Mouse (Mus musculus): ENCODE measurements around the gene Tmem53. TPM values are rescaled to one million over a fixed set of nuclear protein-coding genes. Genes with fewer than 3 reads are reported as not detected.

Gene Tmem53
- total RNA-seq, 1 experiment = 3.4 TPM

GRCm38 (mm10) chr4:117314849-117315500 lies 63.2 kb downstream of the Tmem53 start:
- in situ Hi-C loops (cut with MboI; ENCODE audit: low sequenced_read_pairs in 2 of 2, unreplicated experiment in 2 of 2) = loop anchor here in 1 of 2 experiments (25.0 kb wide), 1 partner anchor 197 kb away; no protein-coding TSS in a partner anchor
- TF ChIP-seq ZNF384 (IDR thresholded peaks at IDR 0.05; ENCODE audit: low read depth, low read length) = no peak
- no peak for TF ChIP-seq HCFC1 (IDR thresholded peaks at IDR 0.05; ENCODE audit: borderline replicate concordance, insufficient read depth, low read length)
- no peak for TF ChIP-seq CHD2 (IDR thresholded peaks at IDR 0.05; ENCODE audit: low read depth, low read length)
- no peak for TF ChIP-seq MAFK (IDR thresholded peaks at IDR 0.05; ENCODE audit: insufficient read depth, low read depth, low read length)
- TF ChIP-seq ZC3H11A (IDR thresholded peaks at IDR 0.05; ENCODE audit: borderline replicate concordance, low read depth, low read length) = no peak
- DNase-seq (ENCODE audit: low read depth, low spot score) = no peak
- H3K4me1 ChIP-seq (ENCODE audit: control insufficient read depth in 2 of 2, insufficient read depth in 2 of 2, low read length in 2 of 2, poor library complexity in 1 of 2) = peaks cover 3 to 17% of the 10 kb centered on the region in 2 experiments; a peak in 3 of 4 replicates
- H3K4me3 ChIP-seq (ENCODE audit: insufficient read depth in 1 of 2, low read depth in 1 of 2, low read length in 2 of 2, poor library complexity in 1 of 2, severe bottlenecking in 1 of 2) = no peak overlapping the region
- H3K27ac ChIP-seq (ENCODE audit: insufficient read depth, low read depth, low read length, poor library complexity, severe bottlenecking) = no peak overlapping the region
- no peaks in the 10 kb centered on the region for H3K9me3 ChIP-seq (ENCODE audit: control insufficient read depth, insufficient read depth, low read depth, low read length)
- H3K36me3 ChIP-seq (ENCODE audit: control insufficient read depth, insufficient read depth, low read length, poor library complexity, severe bottlenecking) = no peaks in the 10 kb centered on the region
- no peak overlapping the region for H3K9ac ChIP-seq (ENCODE audit: insufficient read depth, low read depth, low read length, poor library complexity, severe bottlenecking)

DNA sequence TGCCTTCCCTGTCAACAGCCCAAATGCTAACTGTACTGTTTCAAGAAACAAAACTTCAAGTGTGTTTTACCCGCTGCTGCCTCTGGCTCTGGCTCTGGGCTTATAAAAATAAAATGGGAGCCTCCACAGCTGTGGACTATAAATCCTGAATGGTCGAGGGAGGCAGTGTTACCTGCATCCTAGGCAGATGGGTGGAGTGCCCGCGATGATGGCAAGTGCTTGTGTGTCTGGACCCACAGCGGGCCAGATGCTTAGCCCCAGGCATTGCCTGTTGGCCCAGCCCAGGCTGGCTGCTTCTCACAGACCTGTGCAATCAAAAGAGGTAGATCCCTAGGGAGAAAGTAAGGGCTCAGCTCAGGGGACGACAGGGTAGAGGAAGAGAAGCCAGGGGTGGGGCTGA lies 65.0 kb downstream of the Tmem53 start:
- Histone ChIP-seq H3K9me3 (ENCODE audit: control insufficient read depth, insufficient read depth, low read depth, low read length) (no peaks in the 10 kb centered on the region), H3K4me3 (ENCODE audit: insufficient read depth in 1 of 2, low read depth in 1 of 2, low read length in 2 of 2, poor library complexity in 1 of 2, severe bottlenecking in 1 of 2) (peak overlapping the region in 1 of 2 experiments; percentile 6; a peak in 1 of 4 replicates), H3K4me1 (ENCODE audit: control insufficient read depth in 2 of 2, insufficient read depth in 2 of 2, low read length in 2 of 2, poor library complexity in 1 of 2) (peaks cover 3 to 15% of the 10 kb centered on the region in 2 experiments; a peak in 3 of 4 replicates), H3K27ac (ENCODE audit: insufficient read depth, low read depth, low read length, poor library complexity, severe bottlenecking) (no peak overlapping the region), H3K36me3 (ENCODE audit: control insufficient read depth, insufficient read depth, low read length, poor library complexity, severe bottlenecking) (no peaks in the 10 kb centered on the region), H3K9ac (ENCODE audit: insufficient read depth, low read depth, low read length, poor library complexity, severe bottlenecking) (no peak overlapping the region)
- DNase-seq (ENCODE audit: low read depth, low spot score) = no peak
- TF ChIP-seq ZC3H11A (IDR thresholded peaks at IDR 0.05; ENCODE audit: borderline replicate concordance, low read depth, low read length) = no peak
- no peak for TF ChIP-seq ZNF384 (IDR thresholded peaks at IDR 0.05; ENCODE audit: low read depth, low read length)
- no peak for TF ChIP-seq HCFC1 (IDR thresholded peaks at IDR 0.05; ENCODE audit: borderline replicate concordance, insufficient read depth, low read length)
- no peak for TF ChIP-seq MAFK (IDR thresholded peaks at IDR 0.05; ENCODE audit: insufficient read depth, low read depth, low read length)
- no peak for TF ChIP-seq CHD2 (IDR thresholded peaks at IDR 0.05; ENCODE audit: low read depth, low read length)
- in situ Hi-C loops (cut with MboI; ENCODE audit: low sequenced_read_pairs in 2 of 2, unreplicated experiment in 2 of 2) = loop anchor here in 1 of 2 experiments (25.0 kb wide), 1 partner anchor 196 kb away; no protein-coding TSS in a partner anchor

GRCm38 (mm10) chr4:117317701-117318190 lies 66.0 kb downstream of the Tmem53 start:
- DNase-seq (ENCODE audit: low read depth, low spot score) = no peak
- H3K9me3 ChIP-seq (ENCODE audit: control insufficient read depth, insufficient read depth, low read depth, low read length) = no peaks in the 10 kb centered on the region
- in situ Hi-C loops (cut with MboI; ENCODE audit: low sequenced_read_pairs in 2 of 2, unreplicated experiment in 2 of 2) = loop anchor here in 1 of 2 experiments (25.0 kb wide), 1 partner anchor 195 kb away; no protein-coding TSS in a partner anchor
- TF ChIP-seq ZC3H11A (IDR thresholded peaks at IDR 0.05; ENCODE audit: borderline replicate concordance, low read depth, low read length) = no peak
- TF ChIP-seq ZNF384 (IDR thresholded peaks at IDR 0.05; ENCODE audit: low read depth, low read length) = no peak
- TF ChIP-seq CHD2 (IDR thresholded peaks at IDR 0.05; ENCODE audit: low read depth, low read length) = no peak
- no peak for TF ChIP-seq MAFK (IDR thresholded peaks at IDR 0.05; ENCODE audit: insufficient read depth, low read depth, low read length)
- TF ChIP-seq HCFC1 (IDR thresholded peaks at IDR 0.05; ENCODE audit: borderline replicate concordance, insufficient read depth, low read length) = no peak
- no peak overlapping the region for H3K27ac ChIP-seq (ENCODE audit: insufficient read depth, low read depth, low read length, poor library complexity, severe bottlenecking)
- peaks cover 0 to 9% of the 10 kb centered on the region in 2 experiments; a peak in 3 of 4 replicates for H3K4me1 ChIP-seq (ENCODE audit: control insufficient read depth in 2 of 2, insufficient read depth in 2 of 2, low read length in 2 of 2, poor library complexity in 1 of 2)
- H3K36me3 ChIP-seq (ENCODE audit: control insufficient read depth, insufficient read depth, low read length, poor library complexity, severe bottlenecking) = no peaks in the 10 kb centered on the region
- H3K9ac ChIP-seq (ENCODE audit: insufficient read depth, low read depth, low read length, poor library complexity, severe bottlenecking) = no peak overlapping the region
- H3K4me3 ChIP-seq (ENCODE audit: insufficient read depth in 1 of 2, low read depth in 1 of 2, low read length in 2 of 2, poor library complexity in 1 of 2, severe bottlenecking in 1 of 2) = peak overlapping the region; percentile 18 to 51; a peak in 3 of 4 replicates

Other genes starting within 250 kb of the Tmem53 start
- gene Eif2b3, start 232.5 kb upstream of the Tmem53 start, total RNA-seq (2012; rRNA removed) = 43.7 and 55.1 TPM in 2 replicates
- 28.2 and 80.0 TPM in 2 replicates for gene Ptch2, start 155.9 kb upstream of the Tmem53 start, total RNA-seq (2012; rRNA removed)
- 51.2 and 87.1 TPM in 2 replicates for gene Btbd19, start 126.2 kb upstream of the Tmem53 start, total RNA-seq (2012; rRNA removed)
- gene Tctex1d4, start 125.2 kb upstream of the Tmem53 start, total RNA-seq (2012; rRNA removed) = 0.49 and 1.2 TPM in 2 replicates
- gene Plk3, start 118.0 kb upstream of the Tmem53 start, total RNA-seq (2012; rRNA removed) = 26.7 and 28.3 TPM in 2 replicates
- 3,133 and 3,400 TPM in 2 replicates for gene Rps8, start 95.7 kb upstream of the Tmem53 start, total RNA-seq (2012; rRNA removed)
- 73.1 and 86.0 TPM in 2 replicates for gene Kif2c, start 69.3 kb upstream of the Tmem53 start, total RNA-seq (2012; rRNA removed)
- gene Armh1, start 174 bp downstream of the Tmem53 start, total RNA-seq (2012; rRNA removed) = 0.18 TPM in 1 of 2 replicates, not detected in the other
- 130 and 178 TPM in 2 replicates for gene Rnf220, start 245.1 kb downstream of the Tmem53 start, total RNA-seq (2012; rRNA removed)

Data from ES-E14 (cell line).